Mouse (Mus musculus) heart, postnatal 36 days (tissue): ENCODE measurements at regions not wholly inside any gene's neighbourhood (a gene's known extent, or its start where the extent isn't known, plus 50 kb on each side); places are given as distances from the start of the nearest gene placed in this dataset.

ENCODE experiments used
- DNase-seq, 2 experiments: peaks; one replicate each; pipeline ENCODE4 v3.0.0; 2021 to 2022
- intact Hi-C: fragments of 180-260 bp; cut with DNase I; formaldehyde crosslinking; loops from one replicate; pipeline ENCODE4 v1.15.1; 2025

DNA sequence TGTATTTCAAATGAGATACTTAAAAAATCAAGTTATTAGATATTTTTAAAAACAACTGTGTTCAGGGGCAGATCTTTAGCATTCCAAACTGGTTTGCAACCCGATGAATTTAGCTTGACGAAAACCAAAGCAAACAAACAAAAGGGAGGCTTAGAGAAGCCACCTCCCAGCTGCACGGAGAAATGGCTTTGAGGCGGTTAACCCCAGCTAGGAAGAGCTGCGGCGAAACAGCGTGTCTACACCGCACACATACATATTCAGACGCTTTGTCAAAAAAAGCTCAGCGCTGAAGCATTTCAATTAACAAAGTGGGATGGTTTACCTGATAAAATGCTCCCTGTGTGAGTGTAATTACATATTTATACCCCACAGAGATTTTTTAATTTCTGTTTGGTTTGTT, 123.0 kb upstream of the Ap5m1 start:
- intact Hi-C loops = no loop called here
- DNase-seq = no peak

DNA sequence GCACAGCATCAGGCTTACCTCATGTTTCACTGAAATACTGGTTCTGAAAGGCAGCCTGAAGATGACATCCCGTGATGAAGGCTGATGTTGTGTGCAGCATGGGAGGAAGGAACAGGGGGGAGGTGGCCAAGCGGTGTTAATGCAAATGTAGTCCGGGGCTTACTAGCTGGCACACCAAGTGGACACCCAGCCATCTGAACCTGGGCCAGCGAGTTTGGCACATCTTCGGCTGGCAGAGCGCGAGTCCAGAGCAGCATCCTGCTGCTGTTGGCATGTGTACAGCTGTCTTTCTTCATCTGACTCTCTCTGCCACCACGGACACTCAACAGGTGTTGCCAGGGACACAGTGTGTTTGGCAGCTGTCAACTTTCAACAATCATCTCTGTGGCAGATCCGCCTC, 135.0 kb upstream of the Ap5m1 start:
- intact Hi-C loops = no loop called here
- DNase-seq = no peak

GRCm38 (mm10) chr14:48925870-48926269, 140.0 kb upstream of the Ap5m1 start:
- intact Hi-C loops = no loop called here
- DNase-seq = no peak

GRCm38 (mm10) chr14:48909420-48909819, 156.5 kb upstream of the Ap5m1 start:
- no peak for DNase-seq
- intact Hi-C loops = no loop called here

GRCm38 (mm10) chr14:48907991-48908698, 157.8 kb upstream of the Ap5m1 start:
- intact Hi-C loops = no loop called here

GRCm38 (mm10) chr14:48907403-48907973, 158.4 kb upstream of the Ap5m1 start:
- intact Hi-C loops = no loop called here
- no peak for DNase-seq

More at GRCm38 (mm10) chr14:48907991-48908698, 157.8 kb upstream of the Ap5m1 start:
- DNase-seq = no peak

GRCm38 (mm10) chr14:48906956-48907355, 158.9 kb upstream of the Ap5m1 start:
- DNase-seq = no peak
- intact Hi-C loops = no loop called here

DNA sequence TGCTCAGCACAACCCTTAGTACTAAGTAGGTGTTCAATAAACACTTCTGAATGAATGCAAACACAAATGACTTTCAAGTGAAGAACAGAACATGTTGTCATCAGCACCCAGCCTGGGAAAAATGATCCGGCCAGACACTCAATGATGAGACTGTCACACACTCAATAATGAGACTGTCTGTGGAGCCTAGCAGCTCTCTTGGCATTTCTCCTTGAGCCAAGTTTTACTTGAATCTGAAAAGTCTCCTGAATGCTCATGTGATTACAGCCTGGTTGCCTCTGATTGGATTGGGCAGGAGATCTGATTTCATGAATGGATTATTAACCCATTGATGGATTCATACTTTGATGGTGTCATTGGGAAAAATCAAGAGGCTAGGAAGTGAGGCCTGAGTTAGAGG, 161.3 kb upstream of the Ap5m1 start:
- intact Hi-C loops = no loop called here
- no peak for DNase-seq

DNA sequence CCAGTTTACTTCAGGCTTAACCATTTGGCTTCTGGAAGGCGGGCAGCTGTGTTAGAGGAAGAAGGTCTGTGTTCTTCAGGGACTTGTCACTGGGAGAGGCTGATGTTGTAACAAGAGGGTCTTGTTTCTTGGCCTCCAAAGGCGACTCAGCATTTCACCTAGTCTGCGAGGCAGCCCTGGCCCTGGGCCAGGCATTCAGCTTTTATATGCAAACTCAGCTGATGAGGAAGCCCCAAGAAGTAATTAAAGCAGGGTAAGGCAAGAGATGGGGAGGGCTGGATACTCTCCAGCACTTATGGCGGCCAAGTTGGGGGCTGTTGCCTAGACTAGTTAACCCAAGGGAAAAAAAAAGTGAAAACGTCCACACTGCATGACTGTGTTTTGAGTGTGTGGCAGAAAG, 162.4 kb upstream of the Ap5m1 start:
- intact Hi-C loops = no loop called here
- DNase-seq = no peak

GRCm38 (mm10) chr14:48900201-48900600, 165.7 kb upstream of the Ap5m1 start:
- intact Hi-C loops = no loop called here
- DNase-seq = no peak

GRCm38 (mm10) chr14:48897140-48897539, 168.8 kb upstream of the Ap5m1 start:
- no peak for DNase-seq
- intact Hi-C loops = no loop called here

GRCm38 (mm10) chr14:48896235-48896634, 169.7 kb upstream of the Ap5m1 start:
- DNase-seq = no peak
- intact Hi-C loops = no loop called here

DNA sequence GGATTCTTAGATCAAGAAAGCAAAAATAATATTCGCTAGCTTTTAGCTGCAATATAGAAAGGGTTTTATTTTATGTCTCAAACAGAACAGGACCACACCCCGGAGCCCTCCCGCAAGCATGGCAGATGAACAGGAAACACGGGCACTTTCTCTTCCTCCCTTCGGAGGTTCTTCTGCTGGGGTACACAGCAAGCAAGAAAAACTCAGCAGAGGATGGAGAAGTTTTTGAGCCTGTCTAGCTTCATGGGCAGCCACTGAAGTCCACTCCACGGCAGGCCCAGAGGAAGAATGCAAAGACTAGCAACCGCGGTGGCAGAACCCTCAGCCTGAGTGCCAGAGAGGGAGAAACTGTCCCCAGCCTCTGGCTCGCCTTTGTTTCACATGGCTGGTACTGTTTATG, 174.7 kb upstream of the Ap5m1 start:
- intact Hi-C loops = no loop called here
- peak; percentile 2 to 3 for DNase-seq

- DNase-seq = no peak
- intact Hi-C loops = no loop called here
Measured at GRCm38 (mm10) chr14:48888954-48889353, 176.9 kb upstream of the Ap5m1 start.

GRCm38 (mm10) chr14:48880041-48880440, 185.9 kb upstream of the Ap5m1 start:
- DNase-seq = no peak
- intact Hi-C loops = no loop called here

DNA sequence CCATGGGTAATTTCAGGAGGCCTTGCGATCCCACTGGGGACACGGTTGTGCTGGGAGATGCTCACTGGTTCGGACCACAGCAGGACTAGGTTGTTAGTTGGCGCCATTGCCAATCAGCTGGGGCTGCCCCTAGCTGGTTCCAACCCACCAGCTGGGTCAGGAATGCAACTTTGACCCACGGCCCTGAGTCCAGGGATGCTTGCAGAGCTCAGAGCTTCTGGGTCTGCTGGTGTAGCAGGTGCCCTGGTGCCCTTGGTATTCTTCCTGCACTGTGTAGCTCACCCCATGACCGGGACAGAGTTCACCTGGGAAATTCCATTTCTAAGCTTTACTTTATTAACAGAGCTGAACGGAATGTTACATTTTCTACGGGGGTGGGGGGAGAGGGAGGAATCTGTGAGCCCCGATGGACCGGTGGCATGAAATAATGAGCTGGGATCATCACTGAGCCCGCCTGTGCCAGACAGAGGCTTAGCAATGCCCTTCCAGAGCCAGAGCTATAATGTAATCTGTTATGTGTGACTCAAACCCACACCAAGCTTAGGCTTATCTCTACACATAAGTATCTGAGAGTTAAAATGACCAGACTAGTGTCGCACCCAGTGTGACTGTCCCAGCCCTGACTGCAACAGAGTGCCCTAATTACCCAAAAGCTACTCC, 187.8 kb upstream of the Ap5m1 start:
- no peak for DNase-seq
- intact Hi-C loops = no loop called here

DNA sequence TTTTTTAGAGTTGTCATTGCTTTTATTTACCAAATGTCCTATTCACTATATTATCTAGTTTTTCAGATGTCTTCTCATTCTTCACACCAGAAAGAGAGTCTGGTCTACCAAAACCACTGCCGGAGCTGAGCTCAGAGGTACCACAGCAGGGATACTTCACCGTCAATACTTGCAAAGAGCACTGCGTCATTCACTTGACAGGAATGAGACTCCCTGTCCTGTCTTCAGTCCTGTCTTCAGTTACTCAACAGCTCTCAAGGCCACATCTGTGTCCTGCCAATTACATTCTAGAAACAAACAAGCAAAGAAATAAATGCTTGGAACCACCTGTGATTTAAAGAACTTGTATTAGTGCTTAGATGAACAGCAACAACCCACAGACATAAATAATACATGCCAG, 194.6 kb upstream of the Ap5m1 start:
- intact Hi-C loops = no loop called here
- no peak for DNase-seq

DNA sequence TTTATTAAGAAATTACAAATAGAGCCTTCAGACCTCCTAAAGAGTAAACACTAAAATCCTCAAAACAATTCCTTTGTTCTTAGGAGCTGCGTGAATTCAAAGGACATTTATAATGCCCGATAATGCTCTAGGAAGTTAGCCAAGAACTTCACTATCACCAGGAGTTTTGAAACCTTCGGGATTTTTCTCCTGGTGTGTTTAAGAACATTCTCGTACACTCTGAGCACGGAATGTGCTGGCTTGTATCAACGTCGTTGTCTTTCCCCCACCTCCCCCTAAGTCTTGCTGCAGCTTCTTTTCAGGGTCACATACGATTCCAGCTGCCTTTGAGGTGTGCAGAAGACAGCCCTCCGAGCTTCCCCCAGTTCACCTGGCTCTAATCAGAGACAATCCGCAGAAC, 195.9 kb upstream of the Ap5m1 start:
- intact Hi-C loops = no loop called here
- DNase-seq = no peak

GRCm38 (mm10) chr14:48855453-48855852, 181.8 kb upstream of the Otx2 start:
- DNase-seq = no peak
- intact Hi-C loops = no loop called here

DNA sequence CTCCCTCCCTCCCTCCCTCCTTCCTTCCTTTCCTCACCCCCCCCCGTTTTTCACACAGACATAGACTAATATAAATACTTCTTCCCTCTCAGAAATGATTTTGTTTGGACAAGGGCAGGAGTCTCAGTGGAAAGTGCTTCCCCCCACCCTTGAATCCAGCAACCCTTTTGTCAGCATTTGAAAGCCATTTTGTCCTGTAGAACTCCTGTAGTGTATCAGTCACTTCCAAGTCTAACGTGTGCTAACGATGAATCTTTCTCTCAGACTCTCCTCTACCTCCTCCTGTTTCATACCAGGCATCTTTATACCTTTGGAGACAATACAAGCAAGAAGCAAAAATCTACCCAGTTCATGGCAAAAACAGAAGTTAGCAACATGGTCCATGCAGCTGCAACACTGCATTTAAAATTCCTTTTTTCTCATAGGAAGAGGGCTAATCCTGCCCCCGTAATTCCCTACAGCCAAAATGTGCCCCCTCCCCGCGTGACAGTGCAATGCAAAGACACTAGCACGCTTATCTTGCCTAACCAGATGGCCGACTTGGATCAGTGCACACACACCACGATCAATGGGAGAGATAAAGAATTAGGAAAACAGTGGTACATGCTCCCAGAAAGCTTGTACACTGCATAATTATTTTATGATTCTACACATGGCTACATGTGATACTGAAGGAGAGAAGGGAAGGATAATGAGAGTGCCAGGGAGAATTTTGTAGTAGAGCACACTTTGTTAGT, 180.7 kb upstream of the Otx2 start:
- DNase-seq = no peak
- intact Hi-C loops = no loop called here

DNA sequence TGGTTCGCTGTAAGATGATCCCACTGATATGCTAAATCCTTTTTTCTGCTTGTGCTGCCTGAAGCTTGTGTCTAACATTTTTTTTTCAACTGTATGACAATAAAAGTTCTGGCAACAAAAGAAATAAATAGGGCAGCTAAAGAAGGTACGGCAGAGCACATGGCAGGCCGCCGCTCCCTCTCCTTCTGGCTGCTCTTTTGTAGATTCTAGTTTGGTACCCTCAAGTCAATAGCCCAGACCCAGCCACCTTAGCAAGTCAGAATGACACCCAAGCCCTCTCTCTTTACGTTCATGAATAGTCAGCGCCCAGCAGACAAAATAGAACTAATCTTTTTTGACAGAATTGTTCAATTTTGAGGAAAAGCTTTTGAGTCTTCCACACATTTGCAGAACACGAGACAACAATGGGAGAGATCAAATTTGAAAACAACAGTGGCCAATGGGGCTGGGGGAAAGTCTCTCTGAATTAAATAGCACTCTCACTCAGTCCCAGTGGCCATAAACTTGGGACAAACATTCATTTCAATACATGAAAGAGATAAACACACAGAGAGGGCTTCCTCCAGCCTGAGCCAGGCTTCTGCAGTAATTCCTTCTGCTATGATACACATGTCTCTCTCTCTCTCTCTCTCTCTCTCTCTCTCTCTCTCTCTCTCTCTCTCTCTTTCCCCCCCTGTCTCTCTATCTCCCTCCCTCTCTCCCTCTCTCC, 180.0 kb upstream of the Otx2 start:
- intact Hi-C loops = no loop called here

More for the DNA sequence above, 180.0 kb upstream of the Otx2 start:
- DNase-seq = no peak
